Mouse (Mus musculus) cerebellum, postnatal 25 days (tissue): ENCODE data around the gene Sirt2.

Source experiments
- DNase-seq, 2 experiments: peaks; one replicate each; pipeline ENCODE4 v3.0.0; 2021; ENCODE audit warnings: mixed read lengths in 2 of 2

The Sirt2 gene

GRCm38 (mm10) chr7:28766173-28766879, at the start of gene Sirt2:
TSS of gene Sirt2 (plus strand) at chr7:28766735.
- DNase-seq = peak; percentile 96

DNA sequence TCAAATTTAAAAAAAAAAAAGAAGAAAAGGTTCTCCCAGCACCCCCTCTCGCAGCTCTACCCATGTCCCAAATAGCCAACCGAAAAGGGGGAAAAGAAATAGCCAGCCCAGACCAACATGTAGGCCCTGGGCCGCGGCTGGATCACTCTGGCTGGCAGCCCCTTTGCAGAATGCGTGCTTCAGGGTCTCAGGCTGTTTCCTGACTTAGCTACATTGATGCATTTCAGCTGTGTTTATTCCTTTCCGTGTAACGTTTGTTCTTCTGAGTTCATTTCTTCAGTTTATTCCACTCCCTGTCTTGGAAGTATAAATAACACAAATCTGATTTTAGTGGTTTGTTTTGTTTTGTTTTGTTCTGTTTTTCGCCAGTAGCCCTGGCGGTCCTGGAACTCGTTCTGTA, 48.8 kb upstream of the Sirt2 start:
- DNase-seq = no peak

- DNase-seq = no peak
Observed at GRCm38 (mm10) chr7:28719159-28719558, 47.4 kb upstream of the Sirt2 start.

DNA sequence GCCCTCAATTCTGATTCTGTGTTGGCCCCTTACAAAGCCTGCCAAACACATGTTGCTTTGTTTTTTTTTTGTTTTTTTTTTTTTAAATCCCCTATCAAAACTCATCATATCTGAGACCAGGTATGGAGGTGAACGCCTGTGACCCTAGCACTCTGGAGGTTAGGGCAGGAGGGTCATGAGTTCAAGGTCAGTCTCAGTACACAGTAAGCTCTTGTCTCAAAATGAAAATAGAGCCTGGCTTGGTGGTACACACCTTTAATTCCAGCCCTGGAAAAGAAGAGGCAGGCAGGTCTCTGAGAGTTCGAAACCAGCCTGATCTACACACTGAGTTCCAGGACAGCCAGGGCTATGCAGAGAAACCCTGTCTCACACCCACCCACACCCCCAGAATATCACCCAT, 46.9 kb upstream of the Sirt2 start:
- DNase-seq = no peak

GRCm38 (mm10) chr7:28720753-28721537, 45.6 kb upstream of the Sirt2 start:
- no peak for DNase-seq

GRCm38 (mm10) chr7:28722079-28722478, 44.5 kb upstream of the Sirt2 start:
- no peak for DNase-seq

- DNase-seq = no peak
Observed at GRCm38 (mm10) chr7:28724613-28725012, 41.9 kb upstream of the Sirt2 start.

- peak; percentile 83 to 91 for DNase-seq
Observed at GRCm38 (mm10) chr7:28726600-28726999, 39.9 kb upstream of the Sirt2 start.

DNA sequence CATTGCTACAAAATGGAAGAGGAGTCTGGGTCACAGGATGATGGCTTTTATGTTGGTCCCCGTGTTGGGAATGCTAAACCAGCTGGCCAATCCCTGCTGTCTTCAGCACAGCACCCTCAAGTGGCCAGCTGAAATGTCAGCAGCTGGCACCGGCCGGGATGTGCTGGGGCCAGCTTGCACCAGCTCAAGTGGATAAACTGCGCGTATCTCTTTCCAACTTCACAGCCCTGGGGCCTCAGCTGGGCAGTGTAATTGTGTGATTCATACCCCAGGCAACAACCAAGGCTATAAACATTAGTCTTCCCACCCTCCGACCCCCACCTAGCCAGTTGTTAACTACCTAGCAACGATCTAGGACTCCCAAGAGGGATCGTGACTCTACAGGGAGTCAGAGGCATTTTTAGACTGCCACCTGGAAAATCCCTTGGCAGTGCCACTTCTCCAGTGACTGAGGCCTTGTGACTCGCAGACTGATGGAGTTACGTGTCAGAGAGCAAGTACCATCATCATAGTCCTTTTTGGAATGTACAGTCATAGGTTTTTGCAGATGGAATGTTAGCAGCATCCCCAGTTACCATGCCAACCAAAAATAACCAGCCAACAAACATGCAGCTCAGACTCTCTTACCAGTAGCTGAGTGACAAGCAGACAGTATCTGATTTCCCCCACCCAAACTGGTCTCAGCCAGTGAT, 38.7 kb upstream of the Sirt2 start:
- peak in 1 of 2 experiments; percentile 46 for DNase-seq

- DNase-seq = peak; percentile 50 to 66
Observed at GRCm38 (mm10) chr7:28732341-28733142, 34.0 kb upstream of the Sirt2 start.

GRCm38 (mm10) chr7:28733211-28733610, 33.3 kb upstream of the Sirt2 start:
- no peak for DNase-seq

- no peak for DNase-seq
Observed at GRCm38 (mm10) chr7:28735701-28736100, 30.8 kb upstream of the Sirt2 start.

DNA sequence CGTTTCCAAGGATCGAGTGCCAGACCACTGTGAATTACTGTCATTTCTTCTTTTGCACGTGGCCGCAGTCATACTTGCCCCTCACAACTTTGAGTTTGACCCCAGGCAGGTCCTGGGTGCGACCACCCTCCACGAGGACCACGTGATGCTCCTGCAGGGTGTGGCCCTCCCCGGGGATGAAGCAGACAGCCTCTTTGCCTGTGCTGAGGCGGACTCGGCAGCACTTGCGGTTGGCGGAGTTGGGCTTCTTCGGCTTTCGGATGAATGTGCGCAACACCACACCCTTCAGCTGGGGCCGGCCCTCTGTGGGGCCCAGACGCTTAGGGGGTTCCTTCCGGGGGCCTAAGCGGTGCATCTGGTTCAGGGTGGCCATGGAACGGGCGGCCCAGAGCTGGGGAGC, 26.7 kb upstream of the Sirt2 start:
- no peak for DNase-seq

DNA sequence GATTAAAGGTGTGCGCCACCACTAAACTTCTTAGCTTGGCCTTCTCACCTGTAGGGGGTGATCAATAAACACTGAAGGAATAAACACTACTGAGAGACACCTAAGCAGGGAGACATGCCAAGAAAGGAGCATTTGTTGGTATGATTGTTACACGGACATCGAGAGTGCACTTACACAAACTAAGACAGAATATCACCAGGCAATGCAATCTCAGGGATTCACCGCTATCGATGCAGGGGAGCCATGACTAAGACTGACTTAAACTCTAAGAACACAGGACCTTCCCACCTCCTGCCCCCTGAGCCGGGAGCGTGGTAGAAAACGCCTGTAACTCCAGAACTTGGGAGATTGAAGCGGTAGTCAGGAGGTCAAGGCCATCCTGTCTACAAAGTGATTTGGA, 25.6 kb upstream of the Sirt2 start:
- no peak for DNase-seq

DNA sequence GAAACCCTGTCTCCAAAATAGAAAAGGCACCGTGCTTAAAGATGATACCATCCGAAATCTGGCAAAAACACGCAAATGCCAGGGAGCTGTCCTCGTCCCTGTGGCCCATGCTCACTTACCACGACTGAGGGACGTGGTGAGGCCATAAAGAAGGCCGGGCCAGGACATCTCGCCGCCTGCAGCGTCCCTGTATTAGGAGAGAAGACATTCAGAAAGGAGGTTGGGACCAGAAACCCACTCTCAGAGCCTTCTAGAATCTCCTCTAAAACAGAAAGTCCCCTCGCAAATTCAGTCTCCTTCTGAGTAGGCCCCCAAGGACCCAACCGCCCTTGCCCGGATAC, 25.2 kb upstream of the Sirt2 start:
- DNase-seq = no peak

DNA sequence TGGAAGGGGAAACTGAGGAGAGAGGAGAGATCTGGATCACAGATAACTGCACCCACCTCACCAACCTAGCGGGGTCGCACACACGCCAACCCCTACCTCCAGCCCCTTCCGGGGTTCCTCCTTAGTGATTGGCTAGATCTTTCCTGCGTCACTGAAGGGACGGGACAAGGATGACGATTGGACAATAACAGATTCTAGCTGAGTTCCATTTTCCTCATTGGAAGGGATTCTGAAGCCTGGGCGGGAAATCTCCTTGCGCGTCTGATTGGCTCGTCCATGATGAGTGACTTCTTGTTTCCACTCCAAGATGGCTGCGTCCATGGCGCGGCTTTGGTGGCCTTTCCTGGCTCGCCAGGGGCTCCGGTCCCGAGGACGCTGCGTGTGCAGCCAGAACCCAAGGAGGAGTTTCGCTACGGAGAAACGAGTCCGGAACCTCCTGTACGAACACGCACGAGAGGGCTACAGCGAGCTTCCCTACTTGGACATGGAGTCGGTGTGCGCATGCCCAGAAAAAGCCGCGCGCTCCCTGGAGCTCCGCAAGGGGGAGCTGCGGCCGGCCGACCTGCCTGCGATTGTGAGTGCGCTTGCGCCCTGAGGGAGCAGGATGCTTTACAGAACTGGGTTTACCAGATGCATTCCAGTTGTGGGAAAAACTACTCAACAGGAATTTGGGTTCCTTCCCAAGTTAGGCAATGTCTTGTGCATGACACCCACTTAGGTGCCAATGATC, 24.7 kb upstream of the Sirt2 start, which contains the start of the genes Mrps12 and Sars2:
Mrps12 (minus strand) TSS at position 112 of the 730 bp plus-strand sequence.
Sars2 (plus strand) TSS at position 284 of the 730 bp plus-strand sequence.
- peak; percentile 95 to 98 for DNase-seq

DNA sequence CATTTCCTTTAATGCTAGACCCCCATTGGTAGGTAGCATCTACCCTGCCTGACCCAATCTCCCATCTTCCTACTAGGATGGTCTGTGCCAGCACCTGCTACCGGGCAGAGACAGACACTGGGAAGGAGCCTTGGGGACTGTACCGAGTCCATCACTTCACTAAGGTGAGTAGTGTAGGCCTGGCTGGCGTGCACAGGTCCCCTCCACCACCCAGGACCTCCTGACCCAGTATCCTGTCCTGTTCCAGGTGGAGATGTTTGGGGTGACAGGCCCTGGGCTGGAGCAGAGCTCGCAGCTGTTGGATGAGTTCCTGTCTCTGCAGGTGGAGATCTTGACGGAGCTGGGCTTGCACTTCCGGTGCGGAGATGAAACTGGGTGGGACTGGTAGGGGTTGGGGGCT, 16.6 kb upstream of the Sirt2 start:
- no peak for DNase-seq

DNA sequence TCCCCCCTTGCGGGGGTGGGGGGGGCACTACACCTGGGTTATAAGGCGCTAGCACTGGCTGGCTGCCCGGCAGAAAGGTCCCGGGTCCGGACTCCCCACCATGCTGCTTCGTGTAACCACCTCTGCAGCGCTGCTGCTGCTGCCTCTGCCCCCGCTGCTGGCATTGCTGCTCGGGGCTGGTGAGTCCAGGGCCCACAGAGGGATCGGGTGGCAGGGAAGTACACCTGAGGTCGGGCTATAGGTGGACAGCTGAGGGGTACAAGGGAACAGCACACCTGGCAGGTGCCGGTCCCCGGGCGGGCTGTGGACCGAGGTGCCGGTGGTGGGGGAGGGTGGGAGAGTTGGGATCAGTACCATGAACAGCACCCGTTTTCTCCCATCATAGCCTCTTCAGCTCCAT, 10.5 kb upstream of the Sirt2 start, which contains the start of gene Ccer2:
Ccer2 (plus strand) TSS at position 96 of the 400 bp plus-strand sequence.
- no peak for DNase-seq

DNA sequence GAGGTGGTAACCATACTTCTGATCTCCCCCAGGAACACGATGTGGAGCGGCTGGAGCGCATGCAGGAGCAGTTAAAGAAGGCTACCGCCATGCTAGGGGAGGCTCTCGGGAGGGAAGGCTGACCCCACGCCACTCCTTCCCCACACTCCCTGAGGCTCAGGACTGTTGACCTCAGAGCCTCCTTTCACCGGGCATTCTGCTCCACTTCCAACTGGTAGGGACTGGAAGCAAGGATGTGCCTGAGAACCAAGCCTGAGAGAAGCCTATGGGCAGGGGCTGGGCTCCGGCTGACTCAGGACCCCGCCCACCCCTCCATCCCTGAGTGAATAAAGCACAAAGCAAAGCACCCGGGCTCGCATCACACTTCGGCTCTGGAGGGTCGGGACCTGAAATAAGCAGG, 7.9 kb upstream of the Sirt2 start:
- DNase-seq = no peak

- no peak for DNase-seq
Observed at GRCm38 (mm10) chr7:28761907-28762306, 4.6 kb upstream of the Sirt2 start.

DNA sequence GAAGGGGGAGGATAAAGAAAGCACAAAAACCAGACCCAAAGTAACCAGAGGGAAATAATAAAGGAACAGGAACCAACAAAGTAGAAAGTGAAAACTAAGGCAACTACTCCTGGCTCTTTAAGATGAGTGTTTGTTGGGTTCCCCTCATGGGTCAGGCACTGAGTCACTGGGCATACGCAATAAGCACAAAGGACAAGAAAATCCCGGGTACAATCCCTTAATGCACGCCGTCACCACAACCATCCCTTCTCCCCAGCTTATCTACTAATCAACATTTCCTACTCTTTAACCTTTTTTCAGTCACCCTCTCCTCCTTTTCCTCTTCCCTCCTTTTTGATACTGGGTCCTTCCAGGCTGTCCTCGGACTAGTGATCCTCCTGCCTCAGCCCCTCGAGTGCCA, 1.3 kb upstream of the Sirt2 start:
- DNase-seq = no peak

- no peak for DNase-seq
Observed at GRCm38 (mm10) chr7:28766910-28767309, 375 bp downstream of the Sirt2 start.
